7 mouse cellular contexts compared by ENCODE assay signal in genomic region chr1:180386951-180387749, GRCm38 (mm10). TPM values are rescaled to one million over a fixed set of nuclear protein-coding genes. Genes with fewer than 3 reads are reported as not detected.
A peak's percentile ranks its signal among the peaks of the same experiment; 100 is the strongest.
DNase-seq lines count a peak whose midpoint lies in the region; ATAC-seq and TF ChIP-seq lines count a peak whose summit lies in the region.

No protein-coding gene starts in this region.

- TF ChIP-seq CTCF in heart, adult 2 months (IDR thresholded peaks at IDR 0.05), result peak; percentile 83

- no peaks in the 10 kb centered on the region for H3K9me3 ChIP-seq in embryonic facial prominence, embryonic 12.5 days
- peaks cover 3% of the 10 kb centered on the region; the same call in 1 of the 2 replicates for H3K9me3 ChIP-seq in limb, embryonic 13.5 days
- H3K9me3 ChIP-seq in midbrain, embryonic 16.5 days (replicated peaks; ENCODE audit: control insufficient read depth, low read length, poor library complexity, severe bottlenecking), result no peaks in the 10 kb centered on the region

- peak overlapping the region; percentile 35 for H3K4me3 ChIP-seq in embryonic facial prominence, embryonic 12.5 days
- peak overlapping the region; percentile 37 for H3K4me3 ChIP-seq in heart, adult 2 months
- peak overlapping the region; percentile 48 for H3K4me3 ChIP-seq in limb, embryonic 13.5 days
- peak overlapping the region; percentile 44 for H3K4me3 ChIP-seq in midbrain, embryonic 16.5 days (ENCODE audit: low read depth, low read length)

- H3K27ac ChIP-seq in embryonic facial prominence, embryonic 12.5 days, result peak overlapping the region; percentile 90
- H3K27ac ChIP-seq in heart, adult 2 months, result peak overlapping the region; percentile 96
- H3K27ac ChIP-seq in limb, embryonic 13.5 days, result peak overlapping the region; percentile 88
- peak overlapping the region; percentile 74 for H3K27ac ChIP-seq in midbrain, embryonic 16.5 days (ENCODE audit: low read length)

- no peaks in the 10 kb centered on the region for H3K27me3 ChIP-seq in embryonic facial prominence, embryonic 12.5 days
- H3K27me3 ChIP-seq in heart, adult 2 months (ENCODE audit: control insufficient read depth, insufficient read depth, low read length), result no peaks in the 10 kb centered on the region
- no peaks in the 10 kb centered on the region for H3K27me3 ChIP-seq in limb, embryonic 13.5 days
- H3K27me3 ChIP-seq in midbrain, embryonic 16.5 days (ENCODE audit: control insufficient read depth, insufficient read depth, low read depth, low read length), result no peaks in the 10 kb centered on the region

- peak; percentile 99 for DNase-seq in adrenal gland, postnatal 25 days
- peak; percentile 99 for DNase-seq in heart, adult 2 months
- peak; percentile 99 for DNase-seq in kidney, adult 8-10 months
- DNase-seq in spleen, postnatal 10 days (ENCODE audit: low spot score in 2 of 2), result peak; percentile 96 to 97

- 2% methylated on average over 27 of the region's 27 CpGs for WGBS in embryonic facial prominence, embryonic 12.5 days
- WGBS in heart, adult 2 months, result 3% methylated on average over 27 of the region's 27 CpGs
- 2% methylated on average over 27 of the region's 27 CpGs for WGBS in limb, embryonic 13.5 days
- WGBS in midbrain, embryonic 16.5 days, result under 1% methylated on average over 27 of the region's 27 CpGs

- peak; percentile 98 for TF ChIP-seq EP300 in heart, adult 2 months (IDR thresholded peaks at IDR 0.05; ENCODE audit: insufficient read depth, low read depth, low read length)

- H3K4me2 ChIP-seq in embryonic facial prominence, embryonic 12.5 days (replicated peaks), result peak overlapping the region; percentile 56
- H3K4me2 ChIP-seq in limb, embryonic 13.5 days (replicated peaks), result peak overlapping the region; percentile 78
- peak overlapping the region; percentile 74 for H3K4me2 ChIP-seq in midbrain, embryonic 16.5 days (ENCODE audit: low read length)

- intact Hi-C loops in heart, adult 2 months (cut with DNase I), result loop anchor here (2.0 kb wide), 1 partner anchor 36 kb away; no protein-coding TSS in a partner anchor

- peak; percentile 97 for TF ChIP-seq POLR2A in heart, adult 2 months (IDR thresholded peaks at IDR 0.05; ENCODE audit: insufficient read depth, low read depth, low read length)

- H3K36me3 ChIP-seq in embryonic facial prominence, embryonic 12.5 days, result no peaks in the 10 kb centered on the region
- H3K36me3 ChIP-seq in heart, adult 2 months (ENCODE audit: control insufficient read depth, insufficient read depth, low read length), result peaks cover 49% of the 10 kb centered on the region
- peaks cover 3% of the 10 kb centered on the region; the same call in 1 of the 2 replicates for H3K36me3 ChIP-seq in limb, embryonic 13.5 days
- H3K36me3 ChIP-seq in midbrain, embryonic 16.5 days (ENCODE audit: control insufficient read depth, insufficient read depth, low read length), result no peaks in the 10 kb centered on the region

- peaks cover 24% of the 10 kb centered on the region for H3K4me1 ChIP-seq in embryonic facial prominence, embryonic 12.5 days
- peaks cover 46% of the 10 kb centered on the region for H3K4me1 ChIP-seq in heart, adult 2 months (ENCODE audit: control insufficient read depth, insufficient read depth, low read length)
- H3K4me1 ChIP-seq in limb, embryonic 13.5 days, result peaks cover 43% of the 10 kb centered on the region
- H3K4me1 ChIP-seq in midbrain, embryonic 16.5 days (ENCODE audit: control insufficient read depth, insufficient read depth, low read length), result peaks cover 14% of the 10 kb centered on the region

- peak overlapping the region; percentile 38 for H3K9ac ChIP-seq in embryonic facial prominence, embryonic 12.5 days
- H3K9ac ChIP-seq in heart, adult 2 months (ENCODE audit: low read depth, low read length), result peak overlapping the region; percentile 67
- H3K9ac ChIP-seq in limb, embryonic 13.5 days, result peak overlapping the region; percentile 70
- H3K9ac ChIP-seq in midbrain, embryonic 16.5 days (ENCODE audit: low read depth, low read length), result peak overlapping the region; percentile 54

- H3K79me2 ChIP-seq in heart, adult 2 months (replicated peaks; ENCODE audit: control insufficient read depth, insufficient read depth, low read length), result peaks cover 1% of the 10 kb centered on the region; the same call in 1 of the 2 replicates

- peak; percentile 92 for ATAC-seq in embryonic facial prominence, embryonic 12.5 days (ENCODE audit: insufficient number of reproducible peaks, insufficient read depth, low FRiP score, low TSS enrichment)
- peak; percentile 96 for ATAC-seq in limb, embryonic 13.5 days (ENCODE audit: low FRiP score, low read depth)
- ATAC-seq in midbrain, embryonic 16.5 days, result peak; percentile 95

RNA-seq across cellular contexts. Expression of gene Itpkb, which starts 56.9 kb away (rescaled TPM):
- total RNA-seq in adrenal gland, postnatal 25 days (2021), result 57.7 and 71.2 TPM in 2 replicates
- 12.8 and 13.3 TPM in 2 replicates for polyA plus RNA-seq in embryonic facial prominence, embryonic 12.5 days (2016; fragmentation: Nextera tagmentation; extraction: Ambion mirVana)
- total RNA-seq in heart, adult 2 months (2021), result 10 to 100 TPM; 50.0 to 50.7 TPM
- 21.5 and 29.9 TPM in 2 replicates for polyA plus RNA-seq in heart, adult 2 months (2012; rRNA removed)
- polyA plus RNA-seq in limb, embryonic 13.5 days (2015; fragmentation: Nextera tagmentation; extraction: Ambion mirVana), result 9.5 and 10.1 TPM in 2 replicates
- polyA plus RNA-seq in midbrain, embryonic 16.5 days (2015; fragmentation: Nextera tagmentation; extraction: Ambion mirVana), result 2.2 and 2.3 TPM in 2 replicates

Comparison
In these comparisons a context has a peak if more than half of its experiments do, and no peak if none do; other contexts are left out.
1. Peak in every context shown above with its lines: DNase-seq, ATAC-seq, H3K4me3 ChIP-seq and H3K27ac ChIP-seq.